Mouse (Mus musculus) neural tube, embryonic 12.5 days (tissue): Measurements from ENCODE around the gene Lingo3. TPM values are rescaled to one million over a fixed set of nuclear protein-coding genes. Genes with fewer than 3 reads are reported as not detected.

Source experiments
- ATAC-seq: fragments of 200-750 bp; cut with Nextera tagmentation; 2 replicates; pipeline ENCODE4 v1.8.0; 2017; ENCODE audit warnings: low read depth, mild to moderate bottlenecking, moderate TSS enrichment, moderate library complexity; ENCODE audit not compliant: low FRiP score
- H3K27ac ChIP-seq: fragments of 300-500 bp; sonication (generic); 2 replicates; pipeline ENCODE4 v1.5.1; 2016
- H3K27me3 ChIP-seq: fragments of 300-500 bp; sonication (generic); replicated peaks from 2 replicates; pipeline ENCODE4 v1.6.1; 2016; ENCODE audit warnings: mild to moderate bottlenecking
- H3K36me3 ChIP-seq: fragments of 300-500 bp; sonication (generic); 2 replicates; pipeline ENCODE4 v1.6.1; 2016; ENCODE audit warnings: mild to moderate bottlenecking
- H3K4me1 ChIP-seq: fragments of 300-500 bp; sonication (generic); 2 replicates; pipeline ENCODE4 v1.6.1; 2016
- H3K4me2 ChIP-seq: fragments of 300-500 bp; sonication (generic); replicated peaks from 2 replicates; pipeline ENCODE4 v1.6.1; 2016; ENCODE audit warnings: mild to moderate bottlenecking
- H3K4me3 ChIP-seq: fragments of 300-500 bp; sonication (generic); 2 replicates; pipeline ENCODE4 v1.5.1; 2016
- H3K9ac ChIP-seq: fragments of 300-500 bp; sonication (generic); 2 replicates; pipeline ENCODE4 v1.6.1; 2016; ENCODE audit warnings: mild to moderate bottlenecking
- H3K9me3 ChIP-seq: fragments of 300-500 bp; sonication (generic); 2 replicates; pipeline ENCODE4 v1.6.1; 2016; ENCODE audit warnings: mild to moderate bottlenecking
- WGBS: fragments of 180-500 bp; shearing (Covaris S2); methylation state at CpG from one replicate; pipeline ENCODE4 v1.1.7; 2016; 5-methylcytosine and 5-hydroxymethylcytosine counted together
- microRNA counts: library from miRNA; unstranded; fragments of <30 nt; microRNA quantifications from one replicate; lab custom pipeline; 2017
- microRNA-seq: library from miRNA; unstranded; fragments of <30 nt; microRNA quantifications from one replicate; pipeline ENCODE4, GENCODE M21; 2017
- polyA plus RNA-seq: library from polyadenylated mRNA; unstranded; fragments of >200 nt; fragmentation: Nextera tagmentation; extraction: Ambion mirVana; gene quantifications from 2 replicates; pipeline ENCODE4 v1.2.1, GENCODE M21; 2016

The Lingo3 gene
- polyA plus RNA-seq, 1 experiment from 2014 or later: 0.65 TPM

- WGBS: 94% methylated on average over 13 of the region's 13 CpGs
- Histone ChIP-seq H3K27me3 (no peaks in the 10 kb centered on the region), H3K9me3 (no peaks in the 10 kb centered on the region), H3K36me3 (peaks cover 81% of the 10 kb centered on the region), H3K27ac (no peak overlapping the region), H3K4me1 (peaks cover 20% of the 10 kb centered on the region), H3K9ac (no peak overlapping the region), H3K4me2 (no peak overlapping the region), H3K4me3 (no peak overlapping the region)
- no peak for ATAC-seq
Measured at GRCm38 (mm10) chr10:80793033-80793784, 50.6 kb downstream of the Lingo3 start.

GRCm38 (mm10) chr10:80792175-80793032 lies 51.4 kb downstream of the Lingo3 start:
- no peak for ATAC-seq
- no peak overlapping the region for H3K4me3 ChIP-seq
- WGBS: 80% methylated on average over 41 of the region's 41 CpGs
- H3K4me1 ChIP-seq: peaks cover 18% of the 10 kb centered on the region
- no peak overlapping the region for H3K27ac ChIP-seq
- no peaks in the 10 kb centered on the region for H3K27me3 ChIP-seq
- H3K4me2 ChIP-seq: no peak overlapping the region
- H3K36me3 ChIP-seq: peaks cover 89% of the 10 kb centered on the region
- H3K9ac ChIP-seq: no peak overlapping the region
- no peaks in the 10 kb centered on the region for H3K9me3 ChIP-seq

- Histone ChIP-seq H3K27ac (no peak overlapping the region), H3K27me3 (no peaks in the 10 kb centered on the region), H3K9ac (0 out of 2 replicates have a peak overlapping the region, but pooled peaks have one; percentile 3), H3K9me3 (no peaks in the 10 kb centered on the region), H3K36me3 (peaks cover 96% of the 10 kb centered on the region), H3K4me1 (peaks cover 10% of the 10 kb centered on the region), H3K4me2 (no peak overlapping the region), H3K4me3 (no peak overlapping the region)
- ATAC-seq: no peak
- WGBS: 87% methylated on average over 33 of the region's 33 CpGs
Measured at GRCm38 (mm10) chr10:80791476-80792174, 52.2 kb downstream of the Lingo3 start.

- Histone ChIP-seq H3K36me3 (peaks cover 97% of the 10 kb centered on the region), H3K9ac (0 out of 2 replicates have a peak overlapping the region, but pooled peaks have one; percentile 3), H3K27me3 (no peaks in the 10 kb centered on the region), H3K4me1 (peaks cover 3% of the 10 kb centered on the region), H3K27ac (no peak overlapping the region), H3K4me2 (no peak overlapping the region), H3K9me3 (no peaks in the 10 kb centered on the region), H3K4me3 (no peak overlapping the region)
- no peak for ATAC-seq
- WGBS: 91% methylated on average over 19 of the region's 19 CpGs
Measured at GRCm38 (mm10) chr10:80790761-80791404, 53.0 kb downstream of the Lingo3 start.

- ATAC-seq: no peak
- Histone ChIP-seq H3K27me3 (no peaks in the 10 kb centered on the region), H3K9ac (no peak overlapping the region), H3K36me3 (peaks cover 98% of the 10 kb centered on the region), H3K4me2 (no peak overlapping the region), H3K4me1 (no peaks in the 10 kb centered on the region), H3K4me3 (no peak overlapping the region), H3K27ac (no peak overlapping the region), H3K9me3 (no peaks in the 10 kb centered on the region)
- 86% methylated on average over 2 of the region's 2 CpGs for WGBS
Measured at GRCm38 (mm10) chr10:80787517-80787916, 56.3 kb downstream of the Lingo3 start.

GRCm38 (mm10) chr10:80785963-80786362 lies 57.9 kb downstream of the Lingo3 start:
- WGBS: 94% methylated on average over 11 of the region's 11 CpGs

GRCm38 (mm10) chr10:80784871-80785270 lies 59.0 kb downstream of the Lingo3 start:
- H3K9ac ChIP-seq: no peak overlapping the region
- no peak overlapping the region for H3K4me3 ChIP-seq
- ATAC-seq: no peak
- H3K4me1 ChIP-seq: no peaks in the 10 kb centered on the region
- H3K4me2 ChIP-seq: no peak overlapping the region
- peaks cover 98% of the 10 kb centered on the region for H3K36me3 ChIP-seq
- no peak overlapping the region for H3K27ac ChIP-seq
- H3K27me3 ChIP-seq: no peaks in the 10 kb centered on the region
- no peaks in the 10 kb centered on the region for H3K9me3 ChIP-seq
- whole genome bisulfite sequencing: 80% methylated on average over 12 of the region's 12 CpGs

More at GRCm38 (mm10) chr10:80785963-80786362, 57.9 kb downstream of the Lingo3 start:
- no peak overlapping the region for H3K27ac ChIP-seq
- no peaks in the 10 kb centered on the region for H3K4me1 ChIP-seq
- H3K4me2 ChIP-seq: no peak overlapping the region
- peaks cover 98% of the 10 kb centered on the region for H3K36me3 ChIP-seq
- no peak overlapping the region for H3K4me3 ChIP-seq
- no peak overlapping the region for H3K9ac ChIP-seq
- ATAC-seq: no peak
- no peaks in the 10 kb centered on the region for H3K27me3 ChIP-seq
- no peaks in the 10 kb centered on the region for H3K9me3 ChIP-seq

GRCm38 (mm10) chr10:80784302-80784701 lies 59.5 kb downstream of the Lingo3 start:
- ATAC-seq: no peak
- 97% methylated on average over 2 of the region's 2 CpGs for WGBS
- Histone ChIP-seq H3K4me1 (no peaks in the 10 kb centered on the region), H3K9ac (no peak overlapping the region), H3K27ac (no peak overlapping the region), H3K27me3 (no peaks in the 10 kb centered on the region), H3K4me2 (no peak overlapping the region), H3K9me3 (no peaks in the 10 kb centered on the region), H3K4me3 (no peak overlapping the region), H3K36me3 (peaks cover 100% of the 10 kb centered on the region)

MicroRNA genes within 50 kb of the gene (microRNA counts, 519-probe panel; counts per million panel counts)
- 342 counts per million, percentile 67 among the panel's probes with 10 or more counts for microRNA mmu-miR-1982 (lab: Ali Mortazavi, UCI)

Small RNAs within 50 kb of the gene (microRNA-seq; reads per million reads assigned to microRNA genes)
- 2.0 reads per million for gene Mir1982

Other genes with a start within 250 kb of the Lingo3 start
- gene Scamp4, start 241.2 kb downstream of the Lingo3 start, polyA plus RNA-seq: 60.8 and 63.9 TPM in 2 replicates
- 5.4 and 6.7 TPM in 2 replicates for gene Adat3, start 241.2 kb downstream of the Lingo3 start, polyA plus RNA-seq
- 3.6 and 6.0 TPM in 2 replicates for gene Gm49322, start 238.0 kb downstream of the Lingo3 start, polyA plus RNA-seq
- 173 and 192 TPM in 2 replicates for gene Csnk1g2, start 221.2 kb downstream of the Lingo3 start, polyA plus RNA-seq
- 92.8 and 100 TPM in 2 replicates for gene Btbd2, start 187.0 kb downstream of the Lingo3 start, polyA plus RNA-seq
- 86.5 and 88.5 TPM in 2 replicates for gene Mknk2, start 165.9 kb downstream of the Lingo3 start, polyA plus RNA-seq
- 59.4 and 61.5 TPM in 2 replicates for gene Mob3a, start 142.1 kb downstream of the Lingo3 start, polyA plus RNA-seq
- 28.6 and 29.3 TPM in 2 replicates for gene Izumo4, start 141.9 kb downstream of the Lingo3 start, polyA plus RNA-seq
- gene Ap3d1, start 101.8 kb downstream of the Lingo3 start, polyA plus RNA-seq: 93.9 and 95.1 TPM in 2 replicates
- 26.3 and 26.5 TPM in 2 replicates for gene Dot1l, start 88.8 kb downstream of the Lingo3 start, polyA plus RNA-seq
- gene Sf3a2, start 45.8 kb downstream of the Lingo3 start, polyA plus RNA-seq: 66.8 and 72.4 TPM in 2 replicates
- 155 TPM in 2 replicates for gene Plekhj1, start 45.4 kb downstream of the Lingo3 start, polyA plus RNA-seq
- not detected in 2 replicates for gene Amh, start 38.8 kb downstream of the Lingo3 start, polyA plus RNA-seq
- gene Jsrp1, start 30.5 kb downstream of the Lingo3 start, polyA plus RNA-seq: 1.4 and 1.6 TPM in 2 replicates
- 1,342 and 1,429 TPM in 2 replicates for gene Oaz1, start 17.4 kb downstream of the Lingo3 start, polyA plus RNA-seq
- 265 and 274 TPM in 2 replicates for gene Lsm7, start 11.2 kb upstream of the Lingo3 start, polyA plus RNA-seq
- gene Sppl2b, start 11.2 kb upstream of the Lingo3 start, polyA plus RNA-seq: 51.2 and 51.3 TPM in 2 replicates
- gene Tmprss9, start 27.8 kb upstream of the Lingo3 start, polyA plus RNA-seq: 0.06 and 0.10 TPM in 2 replicates
- gene Timm13, start 56.9 kb upstream of the Lingo3 start, polyA plus RNA-seq: 282 and 323 TPM in 2 replicates
- gene Lmnb2, start 74.2 kb upstream of the Lingo3 start, polyA plus RNA-seq: 57.1 and 61.3 TPM in 2 replicates
- gene Gadd45b, start 86.0 kb upstream of the Lingo3 start, polyA plus RNA-seq: 7.9 and 8.0 TPM in 2 replicates
- 11.2 and 14.0 TPM in 2 replicates for gene Gng7, start 170.9 kb upstream of the Lingo3 start, polyA plus RNA-seq
- 16.6 and 16.8 TPM in 2 replicates for gene Diras1, start 181.6 kb upstream of the Lingo3 start, polyA plus RNA-seq
- 33.9 and 40.2 TPM in 2 replicates for gene Slc39a3, start 193.4 kb upstream of the Lingo3 start, polyA plus RNA-seq
- 272 and 275 TPM in 2 replicates for gene Sgta, start 216.1 kb upstream of the Lingo3 start, polyA plus RNA-seq
- 60.2 and 63.3 TPM in 2 replicates for gene Thop1, start 226.0 kb upstream of the Lingo3 start, polyA plus RNA-seq